Mouse (Mus musculus) thymus, adult 2 months (tissue): ENCODE data around the gene Gm7030. TPM values are rescaled to one million over a fixed set of nuclear protein-coding genes. Genes with fewer than 3 reads are reported as not detected.
"Not testable (repeated sequence)": the region's sequence is repeated elsewhere in the genome, so short reads cannot be mapped to it uniquely, and the experiment has no call there.

ENCODE experiments used
- DNase-seq: peaks from one replicate; pipeline ENCODE4 v3.0.0; 2021
- H3K27ac ChIP-seq: fragments of 200-500 bp; 2 replicates; pipeline ENCODE4 v1.5.1; 2012; ENCODE audit warnings: low read length, control low read depth; ENCODE audit not compliant: control insufficient read depth, insufficient read depth
- H3K27me3 ChIP-seq: fragments of 200-500 bp; 2 replicates; pipeline ENCODE4 v1.6.1; 2012; ENCODE audit warnings: mild to moderate bottlenecking, low read length, moderate library complexity, mixed read lengths; ENCODE audit not compliant: control insufficient read depth, insufficient read depth
- H3K36me3 ChIP-seq: fragments of 200-500 bp; 2 replicates; pipeline ENCODE4 v1.6.1; 2012; ENCODE audit warnings: mild to moderate bottlenecking, low read length, moderate library complexity; ENCODE audit not compliant: control insufficient read depth, insufficient read depth
- H3K4me1 ChIP-seq: fragments of 200-500 bp; replicated peaks from 2 replicates; pipeline ENCODE4 v1.6.1; 2012; ENCODE audit warnings: low read length; ENCODE audit not compliant: control insufficient read depth, insufficient read depth
- H3K4me3 ChIP-seq: fragments of 200-500 bp; 2 replicates; pipeline ENCODE4 v1.5.1; 2012; ENCODE audit warnings: mild to moderate bottlenecking, low read length, control low read depth, moderate library complexity; ENCODE audit not compliant: control insufficient read depth, insufficient read depth
- CTCF ChIP-seq: fragments of 200-500 bp; IDR thresholded peaks from 2 replicates; pipeline ENCODE4 v1.5.1; 2012; ENCODE audit warnings: mild to moderate bottlenecking, control low read depth, low read length, moderate library complexity, borderline replicate concordance; ENCODE audit not compliant: control insufficient read depth, poor library complexity, insufficient read depth; ENCODE audit errors: extremely low read depth
- POLR2A ChIP-seq: fragments of 200-500 bp; IDR thresholded peaks from 2 replicates; pipeline ENCODE4 v1.6.1; 2012; ENCODE audit warnings: mild to moderate bottlenecking, low read length, control low read depth, moderate library complexity; ENCODE audit not compliant: control insufficient read depth, poor library complexity, insufficient read depth; ENCODE audit errors: extremely low read depth
- WGBS: fragments of 180-500 bp; shearing (Covaris S2); methylation state at CpG from one replicate; pipeline ENCODE4 v1.1.7; 2018; 5-methylcytosine and 5-hydroxymethylcytosine counted together
- polyA plus RNA-seq: library from polyadenylated mRNA; depleted of rRNA; stranded (reverse); fragments of >200 nt; gene quantifications from 2 replicates; pipeline ENCODE4 v1.2.3, GENCODE M21; 2012

The Gm7030 gene
- polyA plus RNA-seq, 1 experiment, result 2.4 TPM

DNA sequence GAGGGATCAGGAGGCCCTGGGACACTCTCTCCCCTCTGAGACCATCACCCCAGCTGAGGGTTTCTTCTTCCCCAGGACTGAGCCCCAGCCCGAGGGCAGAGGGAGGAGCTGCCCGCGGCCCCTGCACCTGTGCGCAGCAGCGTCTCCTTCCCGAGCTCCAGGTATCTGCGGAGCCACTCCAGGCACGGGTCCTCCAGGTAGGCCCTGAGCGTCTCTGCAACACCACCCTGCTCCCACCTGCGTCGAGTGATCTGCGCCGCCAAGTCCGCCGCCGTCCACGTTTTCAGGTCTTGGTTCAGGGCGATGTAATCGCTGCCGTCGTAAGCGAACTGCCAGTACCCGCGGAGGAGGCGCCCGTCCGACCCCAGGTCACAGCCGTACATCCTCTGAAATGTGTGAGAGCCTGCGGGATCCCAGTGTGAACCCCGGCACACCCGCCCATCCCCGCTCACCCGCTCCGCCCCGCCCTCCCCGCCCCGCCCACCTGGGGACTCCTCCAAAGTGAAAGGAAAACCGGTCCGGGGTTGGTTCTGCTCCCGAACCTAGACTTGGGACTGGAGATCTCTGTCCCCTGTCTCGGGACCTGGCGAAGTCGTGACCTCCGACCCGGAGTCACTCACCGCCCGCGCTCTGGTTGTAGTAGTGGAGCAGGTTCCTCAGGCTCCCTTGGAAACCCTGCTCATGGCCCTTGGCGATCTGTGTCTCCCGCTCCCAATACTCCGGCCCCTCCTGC, 38.2 kb upstream of the Gm7030 start:
- H3K4me1 ChIP-seq, result peaks cover 30% of the 10 kb centered on the region
- WGBS, result 3% methylated on average over 51 of the region's 51 CpGs
- peak; percentile 23 for DNase-seq
- TF ChIP-seq POLR2A (no peak), CTCF (no peak)
- H3K27ac ChIP-seq, result no peak overlapping the region
- H3K36me3 ChIP-seq, result no peaks in the 10 kb centered on the region
- peak overlapping the region; percentile 71 for H3K4me3 ChIP-seq
- peaks cover 7% of the 10 kb centered on the region for H3K27me3 ChIP-seq

DNA sequence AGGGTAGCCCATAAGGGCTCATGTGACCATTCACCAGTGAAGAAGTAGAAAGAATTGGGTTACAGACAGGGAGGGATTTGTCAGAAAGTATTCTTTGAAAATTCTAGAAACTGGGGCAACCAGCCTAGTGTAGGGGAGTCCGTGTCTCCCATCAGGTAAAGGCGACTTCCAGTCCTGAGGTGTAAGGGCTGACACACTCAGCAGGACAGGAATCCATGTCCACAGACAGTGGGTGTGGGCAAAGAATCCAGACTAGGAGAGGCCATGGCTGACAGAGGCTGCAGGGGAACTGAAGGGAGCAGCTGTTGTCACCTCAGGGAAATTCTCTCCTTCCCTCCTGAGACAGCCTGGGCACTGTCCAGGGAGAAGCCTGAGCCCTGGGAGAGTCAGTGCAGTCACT, 37.7 kb upstream of the Gm7030 start:
- WGBS, result 40% methylated on average over 2 of the region's 2 CpGs
- not testable (repeated sequence) for H3K27ac ChIP-seq, H3K27me3 ChIP-seq, DNase-seq, H3K36me3 ChIP-seq
- peaks cover 30% of the 10 kb centered on the region for H3K4me1 ChIP-seq
- peak overlapping the region; percentile 6; the same call in 1 of the 2 replicates for H3K4me3 ChIP-seq

DNA sequence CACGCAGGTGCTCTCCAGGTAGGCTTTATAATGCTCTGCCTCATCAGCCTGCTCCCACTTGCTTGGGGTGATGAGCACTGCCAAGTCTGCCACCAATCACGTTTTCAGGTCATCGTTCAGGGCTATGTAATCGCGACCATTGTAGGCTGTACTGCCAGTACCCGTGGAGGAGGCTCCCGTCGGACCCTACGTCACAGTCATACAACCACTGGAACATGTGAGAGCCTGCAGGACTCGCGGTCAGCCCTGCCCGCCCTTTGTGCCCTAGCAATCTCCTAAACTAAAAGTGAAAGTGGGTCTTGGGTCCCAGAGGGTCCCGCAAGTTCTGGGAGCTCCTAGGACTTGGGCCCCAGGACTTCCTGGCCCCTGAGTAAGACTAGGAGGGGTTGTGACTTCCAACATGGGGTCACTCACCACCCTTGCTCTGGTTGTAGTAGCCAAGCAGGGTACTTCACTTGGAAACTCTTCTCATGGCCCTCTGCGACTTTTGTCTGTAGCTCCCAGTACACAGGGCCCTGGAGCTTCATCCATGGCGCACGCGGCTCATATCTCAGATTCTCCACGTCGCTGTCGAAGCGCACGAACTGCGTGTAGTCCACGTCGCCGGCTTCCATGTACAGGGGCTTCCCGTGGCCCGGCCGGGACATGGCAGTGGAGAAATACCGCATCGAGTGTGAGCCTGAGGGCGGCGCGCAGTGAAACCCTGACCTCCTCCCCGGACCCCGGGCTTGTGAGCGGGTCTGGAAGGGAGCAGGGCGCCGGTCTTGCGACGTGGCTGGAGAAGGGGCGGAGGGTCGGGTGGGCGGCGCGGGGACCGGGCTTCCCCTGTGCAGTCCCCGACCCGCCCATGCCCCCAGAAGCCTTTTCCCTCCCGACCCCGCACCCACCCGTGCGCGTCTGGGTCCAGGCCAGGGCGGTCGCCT, 32.2 kb upstream of the Gm7030 start:
- Histone ChIP-seq H3K27ac (no peak overlapping the region), H3K4me3 (peak overlapping the region; percentile 25), H3K27me3 (peaks cover 12% of the 10 kb centered on the region), H3K4me1 (peaks cover 12% of the 10 kb centered on the region), H3K36me3 (no peaks in the 10 kb centered on the region)
- TF ChIP-seq CTCF (no peak), POLR2A (no peak)
- DNase-seq, result no peak
- 2% methylated on average over 56 of the region's 56 CpGs for WGBS

DNA sequence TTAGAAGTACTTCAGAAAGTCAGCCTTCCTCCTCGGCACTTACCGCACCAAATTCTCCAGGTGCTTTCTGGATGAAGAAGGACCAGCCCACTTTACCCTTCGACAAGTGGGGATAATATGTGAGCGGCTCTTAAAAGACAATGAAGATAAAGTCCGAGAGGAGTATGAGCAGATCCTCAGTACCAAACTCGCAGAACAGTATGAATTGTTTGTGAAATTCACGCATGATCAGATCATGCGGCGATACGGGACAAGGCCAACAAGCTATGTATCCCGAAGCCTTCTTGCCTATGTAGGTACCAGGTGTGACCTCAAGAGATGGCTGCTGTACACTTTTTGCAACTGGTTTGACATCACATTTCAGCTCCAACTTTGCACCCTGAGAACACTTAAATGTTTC, 29.0 kb upstream of the Gm7030 start:
- WGBS, result 16% methylated on average over 11 of the region's 11 CpGs
- DNase-seq, H3K4me3 ChIP-seq, H3K36me3 ChIP-seq, H3K27ac ChIP-seq: not testable (repeated sequence)
- Histone ChIP-seq H3K4me1 (peaks cover 16% of the 10 kb centered on the region), H3K27me3 (peaks cover 12% of the 10 kb centered on the region)

DNA sequence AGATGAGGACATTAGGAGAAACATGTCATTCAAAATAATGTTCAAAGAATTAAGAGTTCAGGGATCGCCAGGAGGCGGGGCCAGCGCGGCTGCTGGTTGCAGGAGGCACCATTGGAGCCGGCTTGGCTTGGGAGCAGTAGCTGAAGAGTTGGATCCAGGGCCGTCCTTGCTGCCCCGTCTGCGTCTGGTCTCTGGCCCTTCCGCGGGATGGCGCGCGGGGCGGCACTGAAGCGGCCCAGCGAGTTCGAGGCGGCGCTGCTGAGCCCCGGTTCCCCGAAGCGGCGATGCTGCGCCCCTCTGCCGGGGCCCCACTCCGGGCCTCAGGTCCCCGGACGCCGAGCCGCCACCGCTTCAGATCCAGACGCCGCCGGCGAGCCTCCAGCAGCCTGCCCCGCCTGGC, 28.6 kb upstream of the Gm7030 start:
- H3K27ac ChIP-seq, H3K4me3 ChIP-seq, H3K36me3 ChIP-seq: not testable (repeated sequence)
- peak; percentile 25 for DNase-seq
- WGBS, result 2% methylated on average over 36 of the region's 36 CpGs
- Histone ChIP-seq H3K4me1 (peaks cover 16% of the 10 kb centered on the region), H3K27me3 (peaks cover 10% of the 10 kb centered on the region)

DNA sequence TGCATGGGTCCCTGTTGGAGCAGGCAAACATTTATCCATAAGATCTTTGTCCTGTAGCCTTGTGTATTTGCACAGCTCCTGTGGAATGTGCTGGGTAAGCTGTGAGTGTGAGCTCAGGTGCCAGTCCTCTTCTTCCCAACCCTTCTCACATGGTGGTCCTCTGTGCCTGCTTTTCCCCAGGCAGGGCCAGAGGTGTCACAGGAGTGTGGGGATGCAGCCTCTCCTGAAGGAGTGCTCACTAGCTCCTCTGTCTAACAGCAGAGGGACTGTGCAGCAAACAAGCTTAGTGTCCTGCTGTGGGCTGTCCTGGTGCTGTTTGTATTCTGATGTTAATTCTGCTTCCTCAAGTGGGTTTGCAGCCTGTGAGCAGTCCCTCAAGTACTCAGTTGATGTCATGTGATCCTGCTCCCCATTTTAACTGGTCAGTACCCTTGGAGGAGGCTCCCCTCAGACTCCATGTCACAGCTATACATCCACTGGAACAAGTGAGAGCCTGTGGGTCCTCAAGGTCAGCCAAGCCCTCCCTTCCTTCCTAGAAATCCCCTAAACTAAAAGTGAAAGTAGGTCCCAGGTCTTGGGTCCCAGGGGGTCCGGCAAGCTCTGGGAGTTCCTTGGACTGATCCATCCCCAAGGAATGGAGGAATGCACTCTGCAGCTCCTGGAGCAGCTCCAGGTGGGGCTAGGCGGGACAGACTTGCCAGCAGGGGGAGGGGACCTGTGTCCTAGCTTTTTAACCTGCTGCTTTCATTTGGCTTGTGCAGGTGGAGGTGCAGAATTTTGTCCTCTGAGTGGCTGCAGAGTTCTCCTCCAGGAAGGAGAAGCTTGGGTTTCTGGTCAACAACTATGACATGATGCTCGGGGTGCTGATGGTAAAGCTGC, 25.3 kb upstream of the Gm7030 start:
- WGBS, result 45% methylated on average over 3 of the region's 3 CpGs
- no peaks in the 10 kb centered on the region for H3K36me3 ChIP-seq
- H3K27me3 ChIP-seq, result no peaks in the 10 kb centered on the region
- peaks cover 5% of the 10 kb centered on the region; the same call in 1 of the 2 replicates for H3K4me1 ChIP-seq
- no peak overlapping the region for H3K27ac ChIP-seq
- no peak for TF ChIP-seq CTCF
- no peak overlapping the region for H3K4me3 ChIP-seq
- DNase-seq, result no peak

DNA sequence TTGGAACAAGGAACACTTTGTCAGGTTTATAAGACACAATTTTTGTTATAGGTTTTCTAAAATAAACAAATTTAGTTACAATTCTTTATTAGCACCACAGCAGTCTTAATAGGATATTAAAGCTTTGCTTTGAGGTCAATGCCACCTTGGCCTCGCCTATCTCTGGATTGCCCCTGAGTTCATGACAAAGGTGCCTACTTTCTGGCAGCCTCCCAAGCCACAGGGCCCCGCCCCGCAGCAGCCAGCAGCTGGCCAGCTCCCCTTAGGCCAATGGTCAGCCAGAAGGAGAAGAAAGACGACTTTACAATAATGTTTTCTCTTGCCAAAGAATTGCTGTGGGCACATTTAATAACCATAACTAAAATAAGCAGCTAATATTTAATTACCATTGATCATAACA, 22.0 kb upstream of the Gm7030 start:
- H3K36me3 ChIP-seq, H3K4me3 ChIP-seq, H3K27me3 ChIP-seq, DNase-seq, H3K27ac ChIP-seq: not testable (repeated sequence)
- peaks cover 10% of the 10 kb centered on the region for H3K4me1 ChIP-seq
- WGBS, result 62% methylated on average over 4 of the region's 4 CpGs

DNA sequence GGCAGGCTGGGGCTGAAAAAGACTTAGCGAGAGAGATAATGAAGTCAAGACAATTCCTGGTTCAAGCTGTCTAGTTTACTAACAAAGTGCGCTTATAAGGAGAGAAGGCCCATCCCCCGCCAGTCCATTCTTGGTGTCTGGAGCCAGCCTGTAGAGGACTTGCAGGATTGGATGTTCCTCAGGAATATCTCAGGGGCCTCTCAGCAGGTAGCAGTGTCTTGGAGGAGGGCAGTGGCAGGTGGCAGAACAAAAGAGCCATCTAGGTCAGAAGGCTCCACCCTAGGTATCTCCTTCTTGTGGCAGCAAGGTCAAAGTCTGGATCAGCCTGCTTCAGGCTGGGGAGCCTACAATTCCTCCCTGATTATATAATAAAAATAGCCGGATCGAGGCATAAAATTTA, 19.2 kb upstream of the Gm7030 start:
- WGBS, result 95% methylated on average over 5 of the region's 5 CpGs
- H3K27me3 ChIP-seq, H3K36me3 ChIP-seq, DNase-seq, H3K4me3 ChIP-seq: not testable (repeated sequence)
- Histone ChIP-seq H3K4me1 (peaks cover 22% of the 10 kb centered on the region), H3K27ac (peak overlapping the region; percentile 10; the same call in 1 of the 2 replicates)

DNA sequence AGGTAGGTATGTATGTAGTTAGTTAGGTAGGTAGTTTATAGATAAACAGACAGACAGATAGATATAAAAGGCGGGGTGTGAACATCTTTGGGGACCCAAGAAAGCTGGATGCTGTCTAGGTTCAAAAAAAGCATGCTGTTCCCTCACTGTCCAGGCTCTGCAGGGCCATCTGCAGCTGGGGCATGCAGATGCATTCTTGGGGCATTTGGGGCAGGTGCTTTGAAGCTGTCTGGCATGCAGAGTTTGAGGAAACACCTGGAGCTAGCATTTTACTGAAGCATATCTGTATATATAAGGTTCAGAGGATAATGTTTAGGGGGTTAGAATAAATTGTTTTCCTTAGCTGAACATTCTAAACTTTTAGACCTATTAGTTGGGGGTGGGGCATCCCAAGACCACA, 17.7 kb upstream of the Gm7030 start:
- not testable (repeated sequence) for H3K27me3 ChIP-seq, H3K36me3 ChIP-seq, H3K4me3 ChIP-seq, H3K27ac ChIP-seq
- 67% methylated on average over 1 of the region's 1 CpGs for WGBS
- H3K4me1 ChIP-seq, result peaks cover 22% of the 10 kb centered on the region
- DNase-seq, result peak; percentile 53
